Mouse (Mus musculus) MN1 (cell line): ENCODE data around the gene Cwc27.

ENCODE experiments used
- DNase-seq: peaks from one replicate; pipeline ENCODE4 v3.0.0-alpha.2; 2016; ENCODE audit warnings: low spot score

Gene Cwc27

GRCm38 (mm10) chr13:104645778-104646425 lies 171.0 kb downstream of the Cwc27 start:
- DNase-seq = no peak

GRCm38 (mm10) chr13:104644185-104644584 lies 172.8 kb downstream of the Cwc27 start:
- no peak for DNase-seq

- DNase-seq = no peak
Measured at GRCm38 (mm10) chr13:104640694-104641454, 176.1 kb downstream of the Cwc27 start.

- DNase-seq = no peak
Measured at GRCm38 (mm10) chr13:104638988-104639387, 178.0 kb downstream of the Cwc27 start.

GRCm38 (mm10) chr13:104635965-104636462 lies 180.9 kb downstream of the Cwc27 start:
- no peak for DNase-seq

- no peak for DNase-seq
Measured at GRCm38 (mm10) chr13:104634708-104635107, 182.2 kb downstream of the Cwc27 start.

GRCm38 (mm10) chr13:104632427-104633167 lies 184.3 kb downstream of the Cwc27 start:
- no peak for DNase-seq

GRCm38 (mm10) chr13:104631621-104632205 lies 185.2 kb downstream of the Cwc27 start:
- no peak for DNase-seq

GRCm38 (mm10) chr13:104630808-104631207 lies 186.1 kb downstream of the Cwc27 start:
- no peak for DNase-seq

- DNase-seq = no peak
Measured at GRCm38 (mm10) chr13:104629621-104630020, 187.3 kb downstream of the Cwc27 start.

- DNase-seq = no peak
Measured at GRCm38 (mm10) chr13:104628019-104628418, 188.9 kb downstream of the Cwc27 start.

- DNase-seq = no peak
Measured at GRCm38 (mm10) chr13:104627169-104627909, 189.6 kb downstream of the Cwc27 start.

GRCm38 (mm10) chr13:104623130-104623891 lies 193.6 kb downstream of the Cwc27 start:
- DNase-seq = no peak

GRCm38 (mm10) chr13:104622102-104622743 lies 194.7 kb downstream of the Cwc27 start:
- DNase-seq = no peak

- DNase-seq = peak; percentile 30
Measured at GRCm38 (mm10) chr13:104620423-104620822, 196.5 kb downstream of the Cwc27 start.

- no peak for DNase-seq
Measured at GRCm38 (mm10) chr13:104619503-104620288, 197.2 kb downstream of the Cwc27 start.

GRCm38 (mm10) chr13:104617201-104617600 lies 199.7 kb downstream of the Cwc27 start:
- no peak for DNase-seq

GRCm38 (mm10) chr13:104615999-104616810 lies 200.7 kb downstream of the Cwc27 start:
- DNase-seq = peak; percentile 30

- DNase-seq = no peak
Measured at GRCm38 (mm10) chr13:104615111-104615510, 201.8 kb downstream of the Cwc27 start.
